Mouse (Mus musculus) small intestine, adult 2 months (tissue): ENCODE results near the gene Hoxd9. TPM values are rescaled to one million over a fixed set of nuclear protein-coding genes. Genes with fewer than 3 reads are reported as not detected.

Experiments used
- H3K27ac ChIP-seq: fragments of 200-500 bp; 2 replicates; pipeline ENCODE4 v1.5.1; 2012; ENCODE audit warnings: low read depth, low read length, control low read depth, inconsistent platforms; ENCODE audit not compliant: insufficient read depth
- H3K27me3 ChIP-seq: fragments of 200-500 bp; 2 replicates; pipeline ENCODE4 v1.6.1; 2012; ENCODE audit warnings: mild to moderate bottlenecking, moderate library complexity, low read length, inconsistent platforms; ENCODE audit not compliant: control insufficient read depth, insufficient read depth
- H3K36me3 ChIP-seq: fragments of 200-500 bp; 2 replicates; pipeline ENCODE4 v1.6.1; 2012; ENCODE audit warnings: mild to moderate bottlenecking, low read length, control low read depth, inconsistent platforms; ENCODE audit not compliant: control insufficient read depth, insufficient read depth
- H3K4me1 ChIP-seq: fragments of 200-500 bp; 2 replicates; pipeline ENCODE4 v1.6.1; 2012; ENCODE audit warnings: low read length, inconsistent platforms, mixed read lengths; ENCODE audit not compliant: control insufficient read depth, insufficient read depth, insufficient read length
- H3K4me3 ChIP-seq: fragments of 200-500 bp; 2 replicates; pipeline ENCODE4 v1.5.1; 2012; ENCODE audit warnings: low read depth, mild to moderate bottlenecking, control low read depth, inconsistent platforms, low read length, moderate library complexity
- CTCF ChIP-seq: fragments of 200-500 bp; IDR thresholded peaks from 2 replicates; pipeline ENCODE4 v1.5.1; 2012; ENCODE audit warnings: low read depth, mild to moderate bottlenecking, control low read depth, inconsistent platforms, low read length, moderate library complexity, mixed read lengths; ENCODE audit not compliant: insufficient replicate concordance, insufficient read length; ENCODE audit errors: extremely low read depth
- POLR2A ChIP-seq: fragments of 200-500 bp; IDR thresholded peaks from 2 replicates; pipeline ENCODE4 v1.6.1; 2012; ENCODE audit warnings: low read depth, mild to moderate bottlenecking, control low read depth, inconsistent platforms, low read length, moderate library complexity
- WGBS: fragments of 180-500 bp; shearing (Covaris S2); methylation state at CpG from one replicate; pipeline ENCODE4 v1.1.7; 2018; 5-methylcytosine and 5-hydroxymethylcytosine counted together
- polyA plus RNA-seq: library from polyadenylated mRNA; depleted of rRNA; stranded (reverse); fragments of >200 nt; gene quantifications from 2 replicates; pipeline ENCODE4 v1.2.3, GENCODE M21; 2012

Gene Hoxd9
- polyA plus RNA-seq, 1 experiment = 0.34 TPM

DNA sequence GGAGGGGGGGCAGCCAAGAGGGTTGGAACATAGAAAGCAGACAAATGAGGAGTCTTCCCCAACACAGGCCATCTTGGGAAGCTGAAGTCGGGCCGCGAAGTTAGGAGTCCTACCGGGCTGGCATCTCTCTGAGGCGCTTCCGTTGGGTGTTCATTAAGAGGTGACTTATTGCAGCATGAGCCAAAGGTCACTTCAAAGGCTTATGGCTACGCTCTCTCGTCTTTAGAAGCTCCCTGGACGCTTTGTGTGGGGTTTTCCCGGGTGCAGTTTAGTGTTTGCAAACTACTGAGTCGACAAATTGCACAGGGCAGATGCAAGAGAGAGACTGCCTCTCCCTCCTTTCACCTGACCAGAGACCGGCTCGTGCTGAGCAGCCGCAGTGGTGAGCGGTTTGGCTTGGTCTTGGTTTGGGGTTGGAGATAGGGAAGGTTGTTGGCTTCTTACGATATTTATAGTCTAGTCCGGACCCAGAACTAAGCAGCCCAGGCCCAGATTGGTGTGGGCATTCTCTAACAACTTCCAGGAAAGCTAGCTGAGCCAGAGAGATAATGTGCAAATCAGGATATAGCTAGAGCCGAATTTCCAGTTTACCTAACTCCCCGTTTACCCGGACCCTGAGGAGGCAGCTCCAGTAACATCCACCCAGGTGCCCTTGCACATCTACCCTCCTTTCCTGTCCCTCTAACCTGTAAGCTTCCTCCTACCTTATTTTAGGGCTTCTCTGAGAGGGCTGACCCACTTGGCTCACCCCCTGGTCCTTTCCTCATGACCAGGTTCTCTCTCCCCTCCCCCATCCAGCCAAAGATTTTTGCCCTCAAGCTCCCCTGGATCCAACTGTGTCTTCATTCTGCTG is 41.3 kb downstream of the Hoxd9 start:
- Histone ChIP-seq H3K27ac (no peak overlapping the region), H3K27me3 (peaks cover 64% of the 10 kb centered on the region)
- 5% methylated on average over 20 of the region's 20 CpGs for WGBS

GRCm38 (mm10) chr2:74739476-74739800 is 41.9 kb downstream of the Hoxd9 start:
- no peaks in the 10 kb centered on the region for H3K36me3 ChIP-seq
- H3K27ac ChIP-seq = no peak overlapping the region
- no peak for TF ChIP-seq POLR2A
- no peak for TF ChIP-seq CTCF
- H3K27me3 ChIP-seq = peaks cover 59% of the 10 kb centered on the region
- no peaks in the 10 kb centered on the region; the same call in 1 of the 2 replicates for H3K4me1 ChIP-seq
- no peak overlapping the region for H3K4me3 ChIP-seq
- 36% methylated on average over 2 of the region's 2 CpGs for WGBS

More for the DNA sequence above, 41.3 kb downstream of the Hoxd9 start:
- H3K4me1 ChIP-seq = no peaks in the 10 kb centered on the region; the same call in 1 of the 2 replicates
- no peak for TF ChIP-seq CTCF
- H3K36me3 ChIP-seq = no peaks in the 10 kb centered on the region
- no peak overlapping the region for H3K4me3 ChIP-seq

DNA sequence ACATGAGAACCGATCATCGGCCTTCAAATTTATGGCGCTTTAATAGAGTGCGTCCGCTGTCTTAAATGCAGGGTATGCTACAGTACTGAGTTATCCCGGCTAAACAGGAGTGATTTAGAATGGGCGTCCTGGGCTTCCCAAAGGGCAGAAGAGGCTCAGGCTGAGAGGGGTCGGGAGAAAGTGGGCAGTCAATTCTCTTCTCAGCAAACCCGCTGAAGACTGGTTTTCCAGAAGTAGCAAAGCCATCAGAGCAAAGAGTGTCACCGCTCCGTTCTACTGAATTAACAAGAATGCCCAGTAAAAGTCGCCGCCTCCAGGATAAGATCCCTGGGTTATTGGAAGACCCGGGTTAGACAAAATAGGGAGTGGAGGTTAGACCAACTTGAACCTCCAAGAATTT is 42.3 kb downstream of the Hoxd9 start:
- no peaks in the 10 kb centered on the region for H3K36me3 ChIP-seq
- H3K4me1 ChIP-seq = no peaks in the 10 kb centered on the region; the same call in 1 of the 2 replicates
- TF ChIP-seq POLR2A (no peak), CTCF (no peak)
- no peak overlapping the region for H3K4me3 ChIP-seq
- WGBS = 24% methylated on average over 14 of the region's 14 CpGs
- H3K27ac ChIP-seq = no peak overlapping the region
- peaks cover 55% of the 10 kb centered on the region for H3K27me3 ChIP-seq

DNA sequence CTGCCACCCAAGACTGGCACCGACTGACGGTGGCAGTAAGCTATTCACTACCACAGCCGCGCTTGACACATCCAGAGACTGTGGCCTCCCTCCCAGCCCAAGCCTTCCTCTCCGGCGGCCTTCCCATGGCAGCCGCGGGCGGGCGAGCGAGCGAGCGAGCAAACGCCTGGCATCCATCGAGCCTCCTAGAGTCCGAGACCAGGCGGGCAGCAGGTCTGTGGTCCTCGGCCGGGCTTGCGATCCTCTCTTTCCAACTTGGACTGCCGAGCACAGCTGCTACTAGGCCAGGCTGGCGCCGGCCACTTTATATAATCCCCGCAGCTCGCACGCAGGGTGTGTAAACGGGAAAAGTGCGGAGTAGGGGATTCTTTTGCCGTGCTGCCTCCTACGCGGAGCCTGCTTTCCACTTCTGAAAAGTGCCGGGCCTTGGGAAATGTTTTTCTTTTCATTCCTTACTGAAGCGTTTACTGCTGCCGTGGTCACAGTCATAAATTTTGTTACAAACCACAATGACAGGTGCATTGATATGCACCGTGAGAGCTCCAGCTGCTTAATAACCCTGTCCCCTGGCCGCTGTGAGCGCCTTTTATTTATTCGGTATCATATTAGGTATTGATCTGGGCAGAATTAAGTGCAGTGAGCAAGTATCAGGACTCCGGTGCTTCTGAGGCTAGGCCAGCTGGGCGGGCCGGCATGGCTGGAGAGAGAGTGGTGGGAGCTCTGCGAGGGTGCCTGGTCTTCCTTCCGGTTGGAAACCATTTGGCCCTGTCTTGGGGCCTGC is 43.0 kb downstream of the Hoxd9 start:
- Histone ChIP-seq H3K27me3 (peaks cover 53% of the 10 kb centered on the region), H3K27ac (no peak overlapping the region), H3K36me3 (no peaks in the 10 kb centered on the region), H3K4me3 (no peak overlapping the region), H3K4me1 (no peaks in the 10 kb centered on the region; the same call in 1 of the 2 replicates)
- TF ChIP-seq POLR2A = no peak
- no peak for TF ChIP-seq CTCF
- WGBS = 12% methylated on average over 43 of the region's 43 CpGs

- Histone ChIP-seq H3K27ac (no peak overlapping the region), H3K4me1 (no peaks in the 10 kb centered on the region; the same call in 1 of the 2 replicates), H3K36me3 (no peaks in the 10 kb centered on the region), H3K4me3 (no peak overlapping the region), H3K27me3 (peaks cover 54% of the 10 kb centered on the region)
- TF ChIP-seq POLR2A (no peak), CTCF (no peak)
- 56% methylated on average over 2 of the region's 3 CpGs for WGBS
Observed at GRCm38 (mm10) chr2:74741252-74741978, 43.9 kb downstream of the Hoxd9 start.

GRCm38 (mm10) chr2:74741979-74742277 is 44.4 kb downstream of the Hoxd9 start:
- Histone ChIP-seq H3K27me3 (peaks cover 58% of the 10 kb centered on the region), H3K4me3 (no peak overlapping the region), H3K27ac (no peak overlapping the region), H3K36me3 (no peaks in the 10 kb centered on the region), H3K4me1 (no peaks in the 10 kb centered on the region; the same call in 1 of the 2 replicates)
- TF ChIP-seq CTCF (no peak), POLR2A (no peak)
